Mouse (Mus musculus): ENCODE results near the gene 4930578C19Rik.
A peak's percentile ranks its signal among the peaks of the same experiment; 100 is the strongest.
"Not testable (repeated sequence)": the region's sequence is repeated elsewhere in the genome, so short reads cannot be mapped to it uniquely, and the experiment has no call there.

The 4930578C19Rik gene

DNA sequence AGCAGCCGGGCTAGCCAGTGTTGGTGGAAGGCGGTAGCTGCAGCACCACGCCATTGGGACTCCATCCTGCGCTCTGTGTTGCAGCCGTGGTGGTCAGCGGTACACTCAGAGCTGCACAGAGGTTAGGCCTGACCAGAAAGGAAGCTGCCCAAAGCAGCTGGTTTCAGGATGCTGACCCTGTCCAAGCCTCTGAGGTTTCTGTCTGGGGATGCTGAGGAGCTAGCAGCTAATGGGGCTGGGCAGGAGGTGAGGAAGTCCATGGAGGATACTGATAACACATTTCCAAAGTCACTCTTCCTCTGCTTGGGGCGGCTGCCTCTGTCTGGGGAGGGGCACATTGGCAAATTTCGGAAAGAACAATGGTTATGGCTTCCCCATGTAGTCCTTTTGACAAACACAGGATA is at the start of gene 4930578C19Rik:
TSS of gene 4930578C19Rik (minus strand) at position 200 of the 404 bp plus-strand sequence.
- no peak for DNase-seq (ENCODE audit: low read depth in 2 of 2, low spot score in 2 of 2)

DNA sequence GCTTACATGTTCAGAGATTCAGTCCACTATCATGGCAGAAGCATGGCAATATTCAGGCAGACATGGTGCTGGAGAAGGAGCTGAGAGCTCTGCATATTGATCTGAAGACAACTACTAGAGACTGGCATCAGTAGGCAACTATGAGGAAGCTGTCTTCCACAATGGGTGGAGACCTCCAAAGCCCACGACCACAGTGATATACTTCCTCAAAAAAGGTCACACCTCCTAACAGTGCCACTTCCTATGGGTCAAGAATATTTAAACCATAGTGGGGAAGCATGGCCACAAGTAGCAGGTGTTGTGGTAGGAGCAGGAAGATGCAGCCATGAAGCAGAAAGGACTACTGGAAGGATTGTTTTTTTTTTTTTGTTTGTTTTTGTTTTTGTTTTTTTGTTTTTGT is 6.5 kb upstream of the 4930578C19Rik start:
- no peak for DNase-seq (ENCODE audit: low read depth in 2 of 2, low spot score in 2 of 2)

DNA sequence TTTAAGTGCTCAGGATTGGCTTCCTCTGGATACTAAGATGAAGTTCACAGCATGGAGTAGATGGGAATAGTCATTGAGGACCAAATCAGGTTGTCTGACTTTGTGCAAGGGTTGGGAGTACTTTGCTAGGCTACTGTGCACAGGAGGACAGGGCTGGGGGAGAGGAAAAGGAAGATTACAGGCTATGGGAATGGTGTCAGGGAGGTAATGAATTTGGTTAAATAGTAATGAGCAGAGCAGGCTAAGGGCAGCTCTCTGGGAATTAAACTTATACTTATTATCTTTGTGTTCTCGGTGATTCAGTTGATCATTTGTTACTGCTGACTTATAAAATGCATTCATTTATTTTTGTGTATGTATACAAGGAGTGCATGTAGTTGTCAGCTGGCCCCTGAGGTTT is 1.7 kb upstream of the 4930578C19Rik start:
- no peak for DNase-seq (ENCODE audit: low read depth in 2 of 2, low spot score in 2 of 2)

DNA sequence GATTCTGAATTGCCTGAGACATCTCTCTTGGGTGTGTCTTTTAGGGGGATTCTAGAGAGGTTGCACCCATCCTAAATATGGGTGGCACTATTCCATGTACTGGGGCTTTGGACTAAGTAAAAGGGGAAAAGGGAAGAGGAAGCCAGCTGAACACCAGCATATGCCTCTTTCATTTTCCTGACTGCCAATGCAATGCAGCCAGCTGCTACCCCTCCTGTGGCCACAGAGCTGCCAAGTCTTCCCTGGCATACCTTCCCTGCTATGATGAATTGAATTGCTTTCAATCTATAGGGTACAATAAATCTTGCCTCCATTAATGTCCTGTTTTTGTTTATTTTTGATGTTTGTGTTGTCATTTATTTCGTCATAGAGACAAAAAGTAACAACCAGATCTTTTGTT is 9.6 kb downstream of the 4930578C19Rik start:
- DNase-seq (ENCODE audit: low read depth in 2 of 2, low spot score in 2 of 2) = no peak

DNA sequence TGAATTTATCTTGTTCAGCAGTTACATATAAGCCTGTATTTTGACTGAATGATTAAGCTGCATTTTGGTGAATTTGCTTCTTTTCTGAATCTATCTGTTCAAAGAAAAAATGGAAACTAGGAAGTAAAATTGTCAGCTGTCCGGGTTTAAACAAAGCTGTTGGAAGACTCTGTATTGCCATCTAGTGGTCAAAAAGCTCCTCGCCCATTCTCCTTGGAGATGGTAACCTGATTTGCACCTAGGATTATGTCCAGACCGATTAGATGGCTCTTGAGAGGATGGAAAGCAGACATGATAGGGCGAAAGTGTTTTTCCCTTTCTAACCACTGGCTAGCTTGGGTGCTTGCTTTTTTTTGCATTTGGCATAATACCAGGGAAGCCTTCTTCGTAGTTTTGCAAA is 19.1 kb downstream of the 4930578C19Rik start:
- peak in 1 of 2 experiments; percentile 5 for DNase-seq (ENCODE audit: low read depth in 2 of 2, low spot score in 2 of 2)

DNA sequence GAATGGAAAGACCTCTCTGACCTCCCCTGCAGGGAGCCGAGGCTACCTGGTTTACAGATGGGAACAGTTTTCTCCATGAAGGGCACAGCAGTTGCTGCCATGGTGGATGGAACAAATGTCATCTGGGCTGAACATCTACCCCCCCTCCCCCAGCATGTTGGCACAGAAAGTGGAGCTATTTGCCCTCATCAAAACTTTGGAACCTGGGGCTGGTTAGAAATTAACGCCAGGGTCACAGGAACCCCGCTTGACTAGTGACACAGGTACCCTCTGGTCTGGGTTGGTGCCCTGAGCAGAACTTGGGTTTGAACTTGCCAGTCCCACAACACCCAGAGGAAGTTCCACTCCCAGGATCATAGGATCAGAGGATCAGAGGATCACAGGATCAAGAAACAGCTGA is 35.7 kb downstream of the 4930578C19Rik start:
- DNase-seq (ENCODE audit: low read depth in 2 of 2, low spot score in 2 of 2) = no peak

DNA sequence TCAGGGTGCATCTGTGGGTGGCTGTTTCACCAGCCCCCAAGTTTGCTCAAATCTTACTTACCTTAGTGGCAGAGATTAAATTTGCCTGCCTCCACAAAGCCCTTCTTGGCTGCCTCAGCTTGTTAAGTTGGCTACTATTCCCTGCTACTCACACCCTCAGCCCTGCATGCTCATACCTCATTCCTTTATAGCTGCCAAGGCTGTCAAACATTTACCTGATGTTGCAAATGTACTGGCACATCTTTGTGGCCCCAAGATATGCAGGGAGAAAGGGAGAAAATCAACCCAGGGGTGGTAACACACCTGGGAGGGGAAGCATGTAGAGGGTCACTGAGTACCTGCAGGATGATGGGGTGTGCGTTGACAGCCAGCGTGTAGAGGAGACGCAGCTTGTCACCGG is 38.0 kb downstream of the 4930578C19Rik start:
- DNase-seq (ENCODE audit: low read depth in 2 of 2, low spot score in 2 of 2) = no peak

DNA sequence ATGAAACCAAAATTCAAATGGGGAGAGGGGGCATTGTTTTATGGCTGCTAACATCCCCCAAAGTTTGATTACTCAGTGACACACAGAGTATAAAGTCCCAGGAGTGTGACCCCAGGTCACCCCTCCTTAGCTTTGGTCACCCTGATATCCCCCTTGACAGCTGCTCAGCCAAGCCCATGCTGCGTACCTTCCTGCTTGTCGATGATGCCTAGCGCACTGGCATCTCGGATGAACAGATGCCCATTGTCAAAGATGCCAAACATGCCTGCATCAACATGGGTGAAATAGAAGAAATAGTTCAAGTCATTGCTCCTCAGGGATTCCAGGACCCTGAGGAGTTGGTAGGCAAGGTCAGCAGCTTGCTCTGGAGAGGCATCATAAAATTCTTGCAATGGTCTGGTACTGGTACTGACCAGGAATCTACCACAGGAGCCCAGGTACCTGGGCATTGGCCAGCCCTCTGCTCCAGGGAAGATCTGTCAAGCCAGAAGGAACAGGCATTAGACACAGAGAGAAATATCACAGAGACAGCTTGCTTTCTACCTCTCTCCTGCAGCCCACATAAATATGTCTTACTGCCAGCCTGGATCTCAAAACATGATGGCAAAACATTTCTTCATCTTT is 40.9 kb downstream of the 4930578C19Rik start:
- no peak for DNase-seq (ENCODE audit: low read depth in 2 of 2, low spot score in 2 of 2)

DNA sequence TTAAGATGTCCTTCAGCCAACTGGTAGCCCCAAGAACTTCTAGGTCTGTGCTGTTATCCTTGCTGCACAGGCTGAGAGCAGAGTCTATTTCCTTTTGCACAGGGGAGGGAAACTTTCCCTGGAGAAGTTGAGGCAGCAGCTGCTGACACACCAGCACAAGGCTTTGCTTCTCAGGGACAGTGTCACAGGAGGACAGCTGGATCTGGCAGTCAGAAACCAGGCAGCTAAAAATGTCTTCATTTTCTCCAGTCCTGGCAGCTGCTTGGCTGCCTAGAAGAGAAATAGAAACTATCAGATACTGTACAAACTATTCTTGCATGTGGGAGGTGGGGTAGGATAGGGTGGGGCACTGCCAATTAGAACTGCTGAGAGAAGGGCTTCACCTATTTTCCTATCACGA is 42.2 kb downstream of the 4930578C19Rik start:
- DNase-seq (ENCODE audit: low read depth in 2 of 2, low spot score in 2 of 2) = no peak

DNA sequence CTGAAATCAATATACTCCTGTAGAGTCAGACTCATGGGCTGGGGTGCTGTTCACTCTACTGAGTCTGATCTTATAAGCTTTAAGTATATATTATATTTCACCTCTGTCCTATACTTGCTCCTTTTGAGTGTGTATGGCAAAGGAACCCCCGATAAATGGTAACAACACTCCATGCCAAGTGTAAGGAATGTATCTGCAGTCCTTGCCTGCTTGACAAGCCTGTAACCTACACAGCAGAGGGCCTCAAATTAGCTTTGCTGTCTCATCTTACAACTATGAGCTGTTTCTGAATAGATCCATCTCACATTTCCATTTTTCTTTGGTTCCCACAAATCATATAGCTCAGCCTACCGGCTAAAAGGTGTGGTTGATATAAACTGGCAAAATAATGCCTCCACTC is 46.6 kb downstream of the 4930578C19Rik start:
- no peak for DNase-seq (ENCODE audit: low read depth in 2 of 2, low spot score in 2 of 2)

DNA sequence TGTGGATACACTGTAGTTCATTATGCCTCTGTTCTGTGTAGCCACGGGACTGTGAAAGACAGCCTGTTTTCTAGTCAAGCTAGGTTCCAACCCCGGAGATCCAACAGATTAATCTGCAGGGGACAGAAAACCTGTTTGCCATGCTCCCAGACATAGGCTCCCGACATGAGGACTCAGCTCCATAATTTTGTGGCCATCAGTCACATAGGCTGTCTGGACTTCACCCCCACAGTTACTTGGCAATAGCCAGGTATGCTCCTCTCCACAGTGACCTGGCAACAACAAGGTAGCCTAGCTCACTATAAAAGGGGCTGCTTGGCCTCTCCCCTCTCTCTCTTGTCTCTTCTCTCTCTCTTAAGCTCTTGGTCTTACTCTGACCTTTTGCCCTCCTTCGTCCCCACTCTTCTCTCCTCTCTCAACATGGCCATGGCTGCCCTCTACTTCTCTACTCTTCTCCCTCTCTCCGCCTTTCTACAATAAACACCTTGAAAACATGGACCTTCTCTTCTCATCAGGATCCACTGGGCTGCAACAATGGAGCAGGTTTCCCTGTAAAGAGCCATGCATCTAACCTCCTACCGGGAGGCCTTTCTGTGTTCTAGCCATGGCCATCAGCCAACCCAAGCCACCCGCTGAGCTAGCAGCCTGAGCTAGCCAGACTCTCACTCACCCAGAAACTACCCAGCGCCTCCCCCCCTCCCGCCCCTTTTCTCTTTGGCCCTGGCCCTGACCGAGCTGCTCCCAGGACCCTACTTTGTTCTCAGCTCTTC is 49.9 kb downstream of the 4930578C19Rik start:
- DNase-seq (ENCODE audit: low read depth in 2 of 2, low spot score in 2 of 2) = no peak

DNA sequence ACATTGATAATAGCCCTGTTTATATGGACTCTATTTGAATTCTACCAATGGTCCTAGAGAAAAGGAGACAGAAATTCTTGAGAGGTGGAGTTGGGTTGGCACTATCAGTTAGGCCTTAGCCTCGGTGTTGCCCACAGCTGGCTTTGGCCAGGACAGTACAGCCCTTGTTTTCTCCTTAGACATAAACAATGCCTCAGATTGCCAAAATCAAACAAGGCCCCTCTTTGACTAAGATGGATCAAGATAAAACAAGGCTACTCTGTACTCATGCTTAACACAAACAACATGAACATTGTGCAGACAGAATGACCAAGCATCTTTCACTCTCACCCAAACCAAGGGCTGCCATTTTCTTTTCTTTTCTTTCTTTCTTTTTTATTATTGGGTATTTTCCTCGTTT is 51.6 kb downstream of the 4930578C19Rik start:
- DNase-seq (ENCODE audit: low read depth in 2 of 2, low spot score in 2 of 2) = no peak

DNA sequence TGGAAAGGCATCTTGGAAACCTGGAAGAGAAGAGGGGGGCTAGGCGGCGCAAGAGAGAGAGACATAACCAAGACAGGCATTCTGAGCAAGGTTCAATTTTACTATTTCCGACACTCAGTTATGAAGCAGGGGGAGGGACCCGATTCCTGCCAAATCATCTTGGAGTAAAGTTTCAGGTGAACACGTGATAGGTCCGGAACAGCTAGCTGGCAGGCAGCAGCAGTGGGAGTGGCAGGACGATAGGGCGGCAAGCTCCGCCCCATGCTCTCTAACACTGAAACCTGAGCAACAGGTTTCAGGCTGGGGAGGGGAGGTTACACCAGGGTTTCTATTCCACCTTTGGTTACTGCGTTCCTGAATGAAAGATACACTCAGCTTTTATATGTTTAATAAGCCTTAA is 58.9 kb downstream of the 4930578C19Rik start:
- no peak for DNase-seq (ENCODE audit: low read depth in 2 of 2, low spot score in 2 of 2)

DNA sequence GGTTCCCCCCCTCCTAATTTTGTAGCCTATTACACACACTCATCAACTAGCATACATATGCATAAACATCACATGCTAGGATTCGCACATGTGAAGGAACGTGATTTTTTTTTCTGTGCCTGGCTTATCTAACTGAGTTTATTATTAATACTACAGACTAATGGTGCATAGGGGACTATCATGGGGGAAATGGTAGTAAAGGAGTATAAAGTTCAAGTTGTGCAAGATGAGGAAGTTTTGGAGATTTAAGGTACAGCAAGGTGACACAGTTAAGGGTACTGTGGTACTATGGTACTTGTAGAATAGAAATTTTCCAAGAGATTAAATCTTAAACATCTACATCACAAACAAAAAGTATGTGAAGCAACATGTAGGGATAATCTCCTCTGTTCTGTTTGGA is 64.5 kb downstream of the 4930578C19Rik start:
- DNase-seq (ENCODE audit: low read depth in 2 of 2, low spot score in 2 of 2) = no peak

DNA sequence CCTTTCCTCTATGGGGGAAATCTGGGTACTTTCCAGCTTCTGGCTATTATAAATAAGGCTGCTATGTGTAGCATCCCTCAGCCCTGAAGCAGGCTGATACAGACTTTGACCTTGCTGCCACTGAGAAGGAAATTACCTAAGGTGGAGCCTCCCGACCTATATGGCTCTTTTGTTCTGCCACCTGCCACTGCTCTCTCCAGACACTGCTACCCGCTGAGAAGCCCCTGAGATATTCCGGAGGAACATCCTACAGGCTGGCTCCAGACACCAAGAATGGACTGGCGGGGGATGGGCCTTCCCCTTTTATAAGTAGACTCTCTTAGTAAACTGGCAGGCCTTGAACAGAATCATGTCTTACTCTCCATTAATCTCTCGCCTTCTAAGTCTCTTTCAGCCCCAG is 77.0 kb downstream of the 4930578C19Rik start:
- not testable (repeated sequence) for DNase-seq (ENCODE audit: low read depth in 2 of 2, low spot score in 2 of 2)

All from CD8-positive naive resting alpha-beta T cell, adult 2 months (primary cell).